Mouse (Mus musculus) ES-E14 (cell line): ENCODE measurements around the gene Nr2c1. TPM values are rescaled to one million over a fixed set of nuclear protein-coding genes. Genes with fewer than 3 reads are reported as not detected.

Experiments
- DNase-seq: peaks from one replicate; pipeline ENCODE4 v3.0.0-alpha.2; 2013; ENCODE audit warnings: low read depth, low spot score
- H3K27ac ChIP-seq: 2 replicates; pipeline ENCODE4 v1.5.1; 2012; ENCODE audit warnings: low read depth, mild to moderate bottlenecking, low read length, moderate library complexity, mixed read lengths; ENCODE audit not compliant: poor library complexity, insufficient read depth, severe bottlenecking
- H3K36me3 ChIP-seq: 2 replicates; pipeline ENCODE4 v1.6.1; 2012; ENCODE audit warnings: mild to moderate bottlenecking, low read length, moderate library complexity, mixed read lengths; ENCODE audit not compliant: control insufficient read depth, poor library complexity, insufficient read depth, severe bottlenecking
- H3K4me1 ChIP-seq, 2 experiments: fragments of 150-350 bp in 1 of 2; sonication (generic) in 1 of 2; 2 replicates each; pipeline ENCODE4 v1.6.1; 2012; ENCODE audit warnings: low read length in 2 of 2, mild to moderate bottlenecking in 1 of 2, mixed read lengths in 1 of 2; ENCODE audit not compliant: control insufficient read depth in 2 of 2, insufficient read depth in 2 of 2, poor library complexity in 1 of 2
- H3K4me3 ChIP-seq, 2 experiments: fragments of 150-350 bp in 1 of 2; sonication (generic) in 1 of 2; 2 replicates each; pipeline ENCODE4 v1.5.1; 2012; ENCODE audit warnings: low read length in 2 of 2, low read depth in 1 of 2, mild to moderate bottlenecking in 1 of 2, mixed read lengths in 1 of 2; ENCODE audit not compliant: insufficient read depth in 1 of 2, poor library complexity in 1 of 2, severe bottlenecking in 1 of 2
- H3K9ac ChIP-seq: 2 replicates; pipeline ENCODE4 v1.6.1; 2012; ENCODE audit warnings: low read depth, mild to moderate bottlenecking, low read length, mixed read lengths; ENCODE audit not compliant: poor library complexity, insufficient read depth, severe bottlenecking
- H3K9me3 ChIP-seq: fragments of 150-350 bp; sonication (generic); 2 replicates; pipeline ENCODE4 v1.6.1; 2012; ENCODE audit warnings: low read depth, mild to moderate bottlenecking, low read length; ENCODE audit not compliant: control insufficient read depth, insufficient read depth
- CHD2 ChIP-seq: IDR thresholded peaks from 2 replicates; pipeline ENCODE4 v1.6.1; 2014; ENCODE audit warnings: mild to moderate bottlenecking, low read depth, low read length, inconsistent platforms
- HCFC1 ChIP-seq: IDR thresholded peaks from 2 replicates; pipeline ENCODE4 v1.6.1; 2012; ENCODE audit warnings: low read length, inconsistent platforms, borderline replicate concordance; ENCODE audit not compliant: insufficient read depth
- MAFK ChIP-seq: IDR thresholded peaks from 2 replicates; pipeline ENCODE4 v1.6.1; 2014; ENCODE audit warnings: mild to moderate bottlenecking, low read depth, low read length, inconsistent platforms; ENCODE audit not compliant: insufficient read depth
- ZC3H11A ChIP-seq: IDR thresholded peaks from 2 replicates; pipeline ENCODE4 v1.6.1; 2012; ENCODE audit warnings: low read depth, mild to moderate bottlenecking, inconsistent platforms, low read length, borderline replicate concordance
- ZNF384 ChIP-seq: IDR thresholded peaks from 2 replicates; pipeline ENCODE4 v1.6.1; 2012; ENCODE audit warnings: low read depth, low read length, inconsistent platforms
- in situ Hi-C, 2 experiments: fragments of 600-800 bp; cut with MboI; formaldehyde crosslinking; loops; one replicate each; pipeline ENCODE4 v1.15.1; 2025; ENCODE audit warnings: low sequenced_read_pairs in 2 of 2, inconsistent platforms in 1 of 2; ENCODE audit not compliant: unreplicated experiment in 2 of 2
- total RNA-seq: library from RNA; depleted of rRNA; stranded (reverse); fragments of 300-350 nt; gene quantifications from 2 replicates; pipeline ENCODE4 v1.2.3, GENCODE M21; 2012

Gene Nr2c1
- total RNA-seq, 1 experiment: 6.5 TPM

DNA sequence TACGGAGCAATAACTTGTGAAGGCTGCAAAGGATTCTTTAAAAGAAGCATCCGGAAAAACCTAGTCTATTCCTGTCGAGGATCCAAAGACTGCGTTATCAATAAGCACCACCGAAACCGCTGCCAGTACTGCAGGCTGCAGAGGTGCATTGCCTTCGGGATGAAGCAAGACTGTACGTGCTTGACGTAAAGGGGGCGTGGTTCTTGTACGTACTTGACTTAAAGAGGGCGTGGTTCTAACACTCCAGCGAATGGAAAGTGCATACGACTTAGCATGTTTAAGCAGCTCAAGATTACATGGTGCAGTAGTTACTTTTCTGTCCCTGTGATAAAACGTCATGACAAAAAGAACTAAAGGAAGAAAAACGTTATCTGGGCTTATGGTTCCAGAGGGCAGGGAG is 17.6 kb downstream of the Nr2c1 start:
- no peaks in the 10 kb centered on the region for H3K9me3 ChIP-seq
- H3K27ac ChIP-seq: no peak overlapping the region
- H3K36me3 ChIP-seq: peaks cover 20% of the 10 kb centered on the region
- in situ Hi-C loops: no loop called here
- H3K4me3 ChIP-seq: no peak overlapping the region
- H3K9ac ChIP-seq: no peak overlapping the region
- H3K4me1 ChIP-seq: no peaks in the 10 kb centered on the region
- TF ChIP-seq ZNF384 (no peak), HCFC1 (no peak), CHD2 (no peak), MAFK (no peak), ZC3H11A (no peak)
- DNase-seq: no peak

DNA sequence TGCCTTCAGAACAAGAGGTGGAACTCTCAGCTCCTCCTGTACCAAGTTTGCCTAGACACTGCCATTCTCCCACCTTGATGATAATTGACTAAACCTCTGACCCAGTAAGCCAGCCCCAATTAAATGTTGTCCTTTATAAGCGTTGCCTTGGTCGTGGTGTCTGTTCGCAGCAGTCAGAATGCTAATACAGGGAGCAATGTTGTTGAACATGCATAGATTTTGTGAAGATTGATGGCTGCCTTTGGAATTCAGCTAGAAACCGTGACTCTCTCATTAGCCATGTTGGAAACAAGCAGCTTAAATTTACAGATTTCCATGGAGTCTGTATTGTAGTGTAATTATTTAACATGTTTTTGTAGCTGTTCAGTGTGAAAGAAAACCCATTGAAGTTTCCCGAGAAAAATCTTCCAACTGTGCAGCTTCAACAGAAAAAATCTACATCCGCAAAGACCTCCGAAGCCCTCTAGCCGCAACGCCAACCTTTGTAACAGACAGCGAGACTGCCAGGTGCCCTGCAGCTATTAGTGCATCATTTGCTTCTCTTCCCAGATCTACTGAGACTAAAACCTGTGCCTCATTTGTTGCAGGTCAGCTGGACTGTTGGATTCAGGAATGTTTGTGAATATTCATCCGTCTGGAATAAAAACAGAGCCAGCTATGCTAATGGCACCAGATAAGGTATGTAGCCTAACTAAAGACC is 19.4 kb downstream of the Nr2c1 start:
- in situ Hi-C loops: no loop called here
- Histone ChIP-seq H3K4me3 (no peak overlapping the region), H3K27ac (no peak overlapping the region), H3K9ac (no peak overlapping the region), H3K36me3 (peaks cover 17% of the 10 kb centered on the region), H3K9me3 (no peaks in the 10 kb centered on the region), H3K4me1 (peaks cover 0 to 4% of the 10 kb centered on the region in 2 experiments; a peak in 1 of 4 replicates)
- TF ChIP-seq MAFK (no peak), HCFC1 (no peak), ZC3H11A (no peak), CHD2 (no peak), ZNF384 (no peak)
- no peak for DNase-seq

DNA sequence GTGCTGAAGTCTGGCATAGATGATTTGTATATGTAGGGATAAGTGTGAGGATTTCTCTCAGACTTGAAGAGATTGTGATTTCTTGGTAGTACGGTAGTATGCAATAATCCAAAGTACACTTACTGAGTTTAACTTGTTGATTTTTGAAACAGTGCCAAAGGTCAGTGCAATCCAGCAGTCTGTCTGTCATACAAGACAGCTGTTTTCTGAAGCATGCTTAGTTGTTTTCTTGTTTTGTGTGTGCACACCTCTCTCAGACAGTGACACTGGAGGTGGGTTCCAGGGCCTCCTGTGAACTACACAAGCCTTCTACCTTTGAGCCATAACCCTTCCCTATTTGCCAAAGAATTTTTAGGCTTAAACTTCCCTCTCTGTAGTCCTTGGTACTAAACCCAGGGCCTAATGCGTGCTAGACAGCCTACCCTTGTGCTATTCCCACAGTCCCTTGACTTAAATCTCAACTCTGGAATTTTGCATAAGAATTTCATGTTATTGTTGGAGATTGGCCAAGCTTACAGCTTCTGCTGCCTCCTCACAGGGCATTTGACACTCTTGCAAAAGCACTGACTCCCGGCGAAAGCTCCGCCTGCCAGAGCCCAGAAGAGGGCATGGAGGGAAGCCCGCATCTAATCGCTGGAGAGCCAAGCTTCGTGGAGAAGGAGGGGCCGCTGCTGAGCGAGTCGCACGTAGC is 23.8 kb downstream of the Nr2c1 start:
- H3K9me3 ChIP-seq: no peaks in the 10 kb centered on the region
- peaks cover 18% of the 10 kb centered on the region for H3K36me3 ChIP-seq
- in situ Hi-C loops: no loop called here
- H3K27ac ChIP-seq: no peak overlapping the region; the same call in 1 of the 2 replicates
- H3K9ac ChIP-seq: no peak overlapping the region
- no peak overlapping the region for H3K4me3 ChIP-seq
- DNase-seq: no peak
- H3K4me1 ChIP-seq: peaks cover 0 to 7% of the 10 kb centered on the region in 2 experiments; a peak in 3 of 4 replicates
- TF ChIP-seq ZC3H11A (no peak), MAFK (no peak), HCFC1 (no peak), ZNF384 (no peak)

DNA sequence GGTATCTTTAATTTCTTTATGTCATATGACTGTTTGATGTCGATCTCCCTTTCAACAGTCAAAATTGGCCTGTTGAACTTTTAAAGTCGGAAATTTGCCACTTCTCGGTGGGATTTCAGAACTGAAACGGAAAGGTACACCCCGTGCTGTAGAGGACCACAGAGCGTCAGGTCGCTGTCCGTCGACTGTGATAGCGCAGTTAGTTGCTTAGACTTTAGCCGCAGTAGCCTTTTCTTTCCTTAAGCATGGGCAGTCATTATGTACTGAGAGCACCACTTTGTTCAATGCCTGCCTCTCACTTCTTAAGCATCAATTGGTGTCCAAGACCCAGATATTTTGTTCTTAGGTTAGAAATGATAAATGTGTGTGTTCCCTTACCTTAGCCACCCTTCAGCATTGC is 24.3 kb downstream of the Nr2c1 start:
- in situ Hi-C loops: no loop called here
- Histone ChIP-seq H3K9me3 (no peaks in the 10 kb centered on the region), H3K9ac (no peak overlapping the region), H3K4me3 (no peak overlapping the region), H3K27ac (no peak overlapping the region; the same call in 1 of the 2 replicates), H3K36me3 (peaks cover 15% of the 10 kb centered on the region), H3K4me1 (peaks cover 0 to 7% of the 10 kb centered on the region in 2 experiments; a peak in 3 of 4 replicates)
- TF ChIP-seq ZNF384 (no peak), ZC3H11A (no peak), MAFK (no peak), CHD2 (no peak), HCFC1 (no peak)
- DNase-seq: no peak
